Mouse (Mus musculus): ENCODE data around the gene Acot6. TPM values are rescaled to one million over a fixed set of nuclear protein-coding genes. Genes with fewer than 3 reads are reported as not detected.

Acot6 gene
- polyA plus RNA-seq, 1 experiment from 2014 or later: 1.1 TPM

DNA sequence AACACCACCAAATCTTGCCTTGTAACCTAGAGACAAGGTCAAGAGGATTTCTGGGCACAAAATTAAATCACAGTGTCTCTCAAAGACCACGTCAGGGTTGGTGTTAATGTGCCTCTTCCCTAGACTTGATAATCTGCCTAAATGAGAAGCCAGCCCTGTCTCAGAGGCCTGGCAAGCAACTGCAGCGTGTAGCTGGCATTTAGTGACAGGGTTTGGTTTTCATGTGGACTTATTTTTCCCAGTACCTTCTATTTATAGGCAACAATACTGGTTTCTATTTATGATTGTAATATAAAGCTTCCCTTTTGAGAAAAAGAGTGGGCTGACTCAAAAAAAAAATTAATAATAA is 55.0 kb downstream of the Acot6 start:
- no peak overlapping the region for H3K4me2 ChIP-seq (replicated peaks)
- WGBS: 85% methylated on average over 2 of the region's 2 CpGs
- H3K36me3 ChIP-seq: peaks cover 80% of the 10 kb centered on the region

GRCm38 (mm10) chr12:84156210-84156609 is 55.8 kb downstream of the Acot6 start:
- peaks cover 82% of the 10 kb centered on the region for H3K36me3 ChIP-seq
- WGBS: 97% methylated on average over 18 of the region's 18 CpGs
- H3K27ac ChIP-seq (replicated peaks): no peak overlapping the region
- H3K9ac ChIP-seq (replicated peaks): no peak overlapping the region
- no peaks in the 10 kb centered on the region for H3K9me3 ChIP-seq
- no peak overlapping the region for H3K4me3 ChIP-seq
- no peaks in the 10 kb centered on the region for H3K27me3 ChIP-seq
- H3K4me2 ChIP-seq (replicated peaks): no peak overlapping the region
- H3K4me1 ChIP-seq: no peaks in the 10 kb centered on the region
- no peak for ATAC-seq (ENCODE audit: low FRiP score, low read depth)

More for the DNA sequence above, 55.0 kb downstream of the Acot6 start:
- Histone ChIP-seq H3K4me1 (no peaks in the 10 kb centered on the region), H3K27me3 (no peaks in the 10 kb centered on the region), H3K9me3 (no peaks in the 10 kb centered on the region), H3K4me3 (no peak overlapping the region), H3K27ac (replicated peaks) (no peak overlapping the region), H3K9ac (replicated peaks) (no peak overlapping the region)
- ATAC-seq (ENCODE audit: low FRiP score, low read depth): no peak

DNA sequence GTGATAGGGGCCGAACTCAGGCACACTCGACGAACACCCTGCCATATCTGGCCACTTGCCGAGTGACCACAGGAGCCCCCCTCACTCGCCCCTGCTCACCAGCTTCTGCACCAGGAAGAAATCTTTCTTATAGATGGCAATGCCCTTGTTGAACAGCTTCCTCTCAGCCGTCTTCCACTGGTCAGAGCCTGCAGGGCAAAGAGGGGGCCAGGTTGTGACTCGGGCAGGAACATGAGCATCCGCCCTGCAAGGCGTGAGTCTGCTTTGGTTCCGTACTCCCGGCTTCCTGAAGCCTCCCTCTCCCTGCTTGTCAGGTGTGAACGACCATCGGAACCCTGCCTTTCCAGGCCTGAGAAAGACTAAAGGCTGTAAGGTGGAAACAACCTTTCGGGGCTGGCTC is 57.7 kb downstream of the Acot6 start:
- 94% methylated on average over 14 of the region's 14 CpGs for WGBS

GRCm38 (mm10) chr12:84160491-84160890 is 60.0 kb downstream of the Acot6 start:
- no peaks in the 10 kb centered on the region for H3K27me3 ChIP-seq
- H3K9me3 ChIP-seq: no peaks in the 10 kb centered on the region
- peaks cover 50% of the 10 kb centered on the region for H3K36me3 ChIP-seq
- no peaks in the 10 kb centered on the region for H3K4me1 ChIP-seq
- H3K4me2 ChIP-seq (replicated peaks): no peak overlapping the region
- H3K27ac ChIP-seq (replicated peaks): no peak overlapping the region
- no peak overlapping the region for H3K4me3 ChIP-seq
- no peak overlapping the region for H3K9ac ChIP-seq (replicated peaks)
- WGBS: 95% methylated on average over 8 of the region's 8 CpGs
- ATAC-seq (ENCODE audit: low FRiP score, low read depth): no peak

More for the DNA sequence above, 57.7 kb downstream of the Acot6 start:
- Histone ChIP-seq H3K27ac (replicated peaks) (no peak overlapping the region), H3K4me3 (no peak overlapping the region), H3K4me1 (no peaks in the 10 kb centered on the region), H3K36me3 (peaks cover 70% of the 10 kb centered on the region), H3K9me3 (no peaks in the 10 kb centered on the region), H3K9ac (replicated peaks) (no peak overlapping the region), H3K27me3 (no peaks in the 10 kb centered on the region), H3K4me2 (replicated peaks) (no peak overlapping the region)
- ATAC-seq (ENCODE audit: low FRiP score, low read depth): no peak

Other genes starting within 250 kb of the Acot6 start
- gene Numb, start 178.7 kb upstream of the Acot6 start, polyA plus RNA-seq (2016; fragmentation: Nextera tagmentation; extraction: Ambion mirVana): 31.9 and 33.0 TPM in 2 replicates
- gene Riox1, start 150.0 kb upstream of the Acot6 start, polyA plus RNA-seq (2016; fragmentation: Nextera tagmentation; extraction: Ambion mirVana): 16.7 and 19.0 TPM in 2 replicates
- not detected in 2 replicates for gene Heatr4, start 115.8 kb upstream of the Acot6 start, polyA plus RNA-seq (2016; fragmentation: Nextera tagmentation; extraction: Ambion mirVana)
- gene Acot2, start 112.8 kb upstream of the Acot6 start, polyA plus RNA-seq (2016; fragmentation: Nextera tagmentation; extraction: Ambion mirVana): 14.7 and 14.9 TPM in 2 replicates
- 44.3 and 50.8 TPM in 2 replicates for gene Acot1, start 91.2 kb upstream of the Acot6 start, polyA plus RNA-seq (2016; fragmentation: Nextera tagmentation; extraction: Ambion mirVana)
- gene Acot4, start 62.3 kb upstream of the Acot6 start, polyA plus RNA-seq (2016; fragmentation: Nextera tagmentation; extraction: Ambion mirVana): 0.18 and 0.67 TPM in 2 replicates
- gene Gm49366, start 61.7 kb upstream of the Acot6 start, polyA plus RNA-seq (2016; fragmentation: Nextera tagmentation; extraction: Ambion mirVana): not detected in 2 replicates
- gene Acot3, start 48.5 kb upstream of the Acot6 start, polyA plus RNA-seq (2016; fragmentation: Nextera tagmentation; extraction: Ambion mirVana): 0.58 and 0.61 TPM in 2 replicates
- gene Acot5, start 31.3 kb upstream of the Acot6 start, polyA plus RNA-seq (2016; fragmentation: Nextera tagmentation; extraction: Ambion mirVana): not detected in 2 replicates
- gene Dnal1, start 13.7 kb downstream of the Acot6 start, polyA plus RNA-seq (2016; fragmentation: Nextera tagmentation; extraction: Ambion mirVana): 6.9 and 7.4 TPM in 2 replicates
- 3.6 and 3.7 TPM in 2 replicates for gene Pnma1, start 47.8 kb downstream of the Acot6 start, polyA plus RNA-seq (2016; fragmentation: Nextera tagmentation; extraction: Ambion mirVana)
- 6.5 and 6.6 TPM in 2 replicates for gene Elmsan1, start 118.2 kb downstream of the Acot6 start, polyA plus RNA-seq (2016; fragmentation: Nextera tagmentation; extraction: Ambion mirVana)
- 15.2 and 18.1 TPM in 2 replicates for gene Ptgr2, start 184.6 kb downstream of the Acot6 start, polyA plus RNA-seq (2016; fragmentation: Nextera tagmentation; extraction: Ambion mirVana)
- 117 TPM in 2 replicates for gene Zfp410, start 216.2 kb downstream of the Acot6 start, polyA plus RNA-seq (2016; fragmentation: Nextera tagmentation; extraction: Ambion mirVana)

Data from midbrain, embryonic 12.5 days (tissue).